Mouse (Mus musculus): ENCODE data around the gene Tmem200b. TPM values are rescaled to one million over a fixed set of nuclear protein-coding genes. Genes with fewer than 3 reads are reported as not detected.
A peak's percentile ranks its signal among the peaks of the same experiment; 100 is the strongest.

Tmem200b gene
- polyA plus RNA-seq, 1 experiment from 2014 or later, result 4.4 TPM

DNA sequence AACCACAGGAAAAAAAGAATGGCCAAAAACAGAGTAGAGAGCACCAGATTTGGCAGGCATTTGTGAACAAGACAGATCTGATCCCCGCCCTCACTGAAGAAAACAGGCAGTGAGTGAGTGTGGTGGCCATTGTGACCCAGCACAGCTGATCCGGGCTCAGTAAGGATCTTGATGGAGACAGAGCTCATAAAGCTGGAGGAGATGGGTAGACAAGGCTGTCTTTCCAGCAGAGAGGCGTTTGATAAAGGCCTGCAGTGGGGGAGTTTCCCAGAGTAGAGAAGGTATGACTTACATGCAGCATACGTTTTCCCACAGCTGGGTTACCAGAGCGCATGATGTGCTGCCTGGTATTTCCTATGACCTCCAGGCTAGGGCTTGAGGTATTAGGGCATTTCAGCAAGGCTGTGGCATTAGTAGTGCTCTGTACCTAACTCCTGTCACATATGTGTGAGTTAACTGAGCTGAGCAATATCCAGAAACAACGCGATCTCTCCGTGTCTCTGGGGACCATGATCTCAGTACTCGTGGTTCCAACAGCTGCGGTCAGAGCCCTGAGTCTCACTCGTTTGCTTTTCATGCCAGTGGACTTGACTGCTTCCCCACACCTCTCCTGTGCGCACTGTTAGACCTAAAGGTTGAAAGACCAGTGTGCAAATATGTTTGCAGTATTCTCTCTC is 22.9 kb upstream of the Tmem200b start:
- Histone ChIP-seq H3K27ac (replicated peaks; ENCODE audit: low read depth, low read length) (no peak overlapping the region), H3K4me1 (ENCODE audit: control insufficient read depth, insufficient read depth, low read length) (no peaks in the 10 kb centered on the region), H3K4me2 (ENCODE audit: low read depth, low read length) (no peak overlapping the region), H3K36me3 (replicated peaks; ENCODE audit: control insufficient read depth, insufficient read depth, low read depth, low read length) (peaks cover 39% of the 10 kb centered on the region), H3K9me3 (replicated peaks; ENCODE audit: control insufficient read depth, low read length) (no peaks in the 10 kb centered on the region), H3K9ac (replicated peaks; ENCODE audit: low read length) (no peak overlapping the region), H3K27me3 (ENCODE audit: control insufficient read depth, insufficient read depth, low read length) (no peaks in the 10 kb centered on the region), H3K4me3 (ENCODE audit: low read depth, low read length) (no peak overlapping the region)
- DNase-seq (ENCODE audit: low spot score), result no peak
- ATAC-seq (replicated peaks; ENCODE audit: insufficient number of reproducible peaks, low FRiP score, low TSS enrichment, low read depth), result no peak
- 88% methylated on average over 12 of the region's 12 CpGs for WGBS

DNA sequence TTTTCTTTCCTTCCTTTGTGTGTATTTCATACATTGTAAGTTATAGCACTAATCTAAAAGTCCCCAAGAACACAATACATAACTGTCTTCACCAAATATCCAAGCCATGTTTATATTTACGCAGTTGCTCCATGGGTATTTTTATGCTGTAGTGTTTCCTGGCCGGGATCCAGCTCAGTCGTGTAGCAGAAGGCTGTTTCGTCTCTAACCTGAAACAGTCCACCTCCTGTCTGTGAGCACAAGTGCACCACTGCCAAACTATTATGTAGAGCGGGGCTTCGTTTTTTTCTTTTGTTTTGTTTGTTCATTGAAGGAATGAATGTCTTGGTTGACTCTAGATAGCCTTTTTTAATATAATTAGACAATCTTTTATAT is 22.4 kb upstream of the Tmem200b start:
- Histone ChIP-seq H3K9ac (replicated peaks; ENCODE audit: low read length) (no peak overlapping the region), H3K4me3 (ENCODE audit: low read depth, low read length) (no peak overlapping the region), H3K27me3 (ENCODE audit: control insufficient read depth, insufficient read depth, low read length) (no peaks in the 10 kb centered on the region), H3K36me3 (replicated peaks; ENCODE audit: control insufficient read depth, insufficient read depth, low read depth, low read length) (peaks cover 38% of the 10 kb centered on the region), H3K9me3 (replicated peaks; ENCODE audit: control insufficient read depth, low read length) (no peaks in the 10 kb centered on the region), H3K4me2 (ENCODE audit: low read depth, low read length) (no peak overlapping the region), H3K4me1 (ENCODE audit: control insufficient read depth, insufficient read depth, low read length) (no peaks in the 10 kb centered on the region), H3K27ac (replicated peaks; ENCODE audit: low read depth, low read length) (no peak overlapping the region)
- DNase-seq (ENCODE audit: low spot score) (no peak), ATAC-seq (replicated peaks; ENCODE audit: insufficient number of reproducible peaks, low FRiP score, low TSS enrichment, low read depth) (no peak)
- WGBS, result 96% methylated on average over 6 of the region's 6 CpGs

DNA sequence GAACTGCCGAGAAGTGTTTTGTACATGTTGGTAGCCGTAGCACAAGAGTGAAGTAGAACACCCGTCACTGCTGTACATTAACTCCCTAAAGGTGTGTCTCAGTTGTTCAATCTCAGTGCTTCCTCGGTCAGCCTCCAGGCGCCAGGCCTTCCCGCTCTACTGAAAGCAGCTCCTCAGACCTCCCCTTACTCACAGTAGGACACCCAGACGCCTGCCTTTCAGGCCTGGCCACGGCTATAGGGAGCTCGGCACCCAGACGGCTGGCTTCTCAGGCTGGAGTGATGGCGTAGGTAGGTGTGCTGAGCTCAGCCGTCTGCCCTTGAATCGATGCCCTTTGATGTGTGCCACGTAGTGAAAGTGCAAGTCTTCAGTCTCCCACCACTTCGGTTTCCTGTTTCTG is 20.5 kb upstream of the Tmem200b start:
- H3K4me2 ChIP-seq (ENCODE audit: low read depth, low read length), result no peak overlapping the region
- no peak overlapping the region for H3K4me3 ChIP-seq (ENCODE audit: low read depth, low read length)
- H3K27me3 ChIP-seq (ENCODE audit: control insufficient read depth, insufficient read depth, low read length), result no peaks in the 10 kb centered on the region
- 93% methylated on average over 15 of the region's 15 CpGs for WGBS
- no peak for DNase-seq (ENCODE audit: low spot score)
- no peak overlapping the region for H3K9ac ChIP-seq (replicated peaks; ENCODE audit: low read length)
- no peak for ATAC-seq (replicated peaks; ENCODE audit: insufficient number of reproducible peaks, low FRiP score, low TSS enrichment, low read depth)
- H3K9me3 ChIP-seq (replicated peaks; ENCODE audit: control insufficient read depth, low read length), result no peaks in the 10 kb centered on the region
- H3K27ac ChIP-seq (replicated peaks; ENCODE audit: low read depth, low read length), result no peak overlapping the region
- H3K36me3 ChIP-seq (replicated peaks; ENCODE audit: control insufficient read depth, insufficient read depth, low read depth, low read length), result peaks cover 31% of the 10 kb centered on the region
- no peaks in the 10 kb centered on the region for H3K4me1 ChIP-seq (ENCODE audit: control insufficient read depth, insufficient read depth, low read length)

DNA sequence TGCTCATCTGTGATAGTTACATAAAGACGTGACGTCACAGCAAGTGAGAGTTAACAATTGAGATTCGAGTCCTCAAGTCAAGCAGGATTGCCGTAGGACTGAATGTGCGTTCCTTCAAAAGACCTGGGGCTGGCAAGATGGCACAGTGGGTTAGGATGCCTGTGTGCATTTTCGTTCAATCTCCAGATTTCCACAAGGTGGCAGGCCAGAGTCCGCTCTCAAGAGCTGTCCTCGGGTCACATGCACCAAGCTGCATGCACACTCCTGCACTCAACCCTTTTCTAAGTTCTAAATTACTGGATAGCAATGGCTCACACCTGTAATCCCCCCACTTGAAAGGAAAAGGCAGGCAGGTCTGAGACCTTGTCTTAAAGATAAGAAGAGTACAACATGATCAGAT is 17.1 kb upstream of the Tmem200b start:
- Histone ChIP-seq H3K27me3 (ENCODE audit: control insufficient read depth, insufficient read depth, low read length) (no peaks in the 10 kb centered on the region), H3K27ac (replicated peaks; ENCODE audit: low read depth, low read length) (no peak overlapping the region), H3K36me3 (replicated peaks; ENCODE audit: control insufficient read depth, insufficient read depth, low read depth, low read length) (peaks cover 25% of the 10 kb centered on the region), H3K9ac (replicated peaks; ENCODE audit: low read length) (no peak overlapping the region), H3K4me2 (ENCODE audit: low read depth, low read length) (no peak overlapping the region), H3K4me1 (ENCODE audit: control insufficient read depth, insufficient read depth, low read length) (no peaks in the 10 kb centered on the region), H3K4me3 (ENCODE audit: low read depth, low read length) (no peak overlapping the region), H3K9me3 (replicated peaks; ENCODE audit: control insufficient read depth, low read length) (no peaks in the 10 kb centered on the region)
- DNase-seq (ENCODE audit: low spot score) (peak; percentile 64), ATAC-seq (replicated peaks; ENCODE audit: insufficient number of reproducible peaks, low FRiP score, low TSS enrichment, low read depth) (peak; percentile 25; the same call in 1 of the 2 replicates)
- WGBS, result 57% methylated on average over 8 of the region's 8 CpGs

DNA sequence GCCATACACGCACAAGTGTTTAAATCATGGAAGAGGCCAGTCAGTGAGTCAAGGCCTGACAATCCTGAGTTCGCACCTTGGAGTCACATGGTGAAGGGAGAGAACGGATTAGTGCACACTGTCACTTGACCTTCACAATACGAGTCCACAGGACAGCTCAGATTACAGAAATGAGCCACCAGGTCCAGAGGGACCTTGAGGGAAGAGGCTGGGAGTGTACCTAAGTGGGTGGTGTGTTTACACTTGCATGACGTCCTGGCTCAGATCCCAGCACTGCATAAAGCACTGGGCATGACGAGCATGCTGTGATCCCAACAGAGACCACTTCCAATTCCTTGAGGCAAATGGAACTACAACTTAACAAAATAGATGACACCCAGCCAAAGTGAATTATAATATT is 15.1 kb upstream of the Tmem200b start:
- H3K4me3 ChIP-seq (ENCODE audit: low read depth, low read length), result no peak overlapping the region
- peaks cover 9% of the 10 kb centered on the region for H3K36me3 ChIP-seq (replicated peaks; ENCODE audit: control insufficient read depth, insufficient read depth, low read depth, low read length)
- ATAC-seq (replicated peaks; ENCODE audit: insufficient number of reproducible peaks, low FRiP score, low TSS enrichment, low read depth) (no peak), DNase-seq (ENCODE audit: low spot score) (no peak)
- no peaks in the 10 kb centered on the region for H3K27me3 ChIP-seq (ENCODE audit: control insufficient read depth, insufficient read depth, low read length)
- no peaks in the 10 kb centered on the region for H3K9me3 ChIP-seq (replicated peaks; ENCODE audit: control insufficient read depth, low read length)
- H3K27ac ChIP-seq (replicated peaks; ENCODE audit: low read depth, low read length), result no peak overlapping the region
- 70% methylated on average over 6 of the region's 6 CpGs for WGBS
- H3K4me1 ChIP-seq (ENCODE audit: control insufficient read depth, insufficient read depth, low read length), result peaks cover 6% of the 10 kb centered on the region
- H3K4me2 ChIP-seq (ENCODE audit: low read depth, low read length), result no peak overlapping the region
- no peak overlapping the region for H3K9ac ChIP-seq (replicated peaks; ENCODE audit: low read length)

DNA sequence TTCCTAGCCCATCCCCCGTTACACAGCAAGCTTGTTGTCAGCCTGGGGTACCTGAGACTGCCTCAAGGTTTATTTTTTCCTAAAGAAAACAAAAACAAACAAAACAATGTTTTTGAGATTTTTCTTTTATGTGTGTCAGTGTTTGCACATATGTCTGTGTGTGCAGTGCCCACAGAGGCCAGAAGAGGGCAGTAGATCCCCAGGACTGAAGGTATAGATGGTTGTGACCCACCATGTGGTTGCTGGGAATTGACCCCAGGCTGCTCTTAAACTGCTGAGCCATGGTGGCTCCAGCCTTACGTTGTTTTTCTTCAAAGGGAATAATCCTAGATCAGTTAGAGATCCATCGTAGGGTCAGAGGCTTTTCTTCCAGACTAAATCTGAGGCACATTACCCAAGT is 13.7 kb upstream of the Tmem200b start:
- DNase-seq (ENCODE audit: low spot score) (no peak), ATAC-seq (replicated peaks; ENCODE audit: insufficient number of reproducible peaks, low FRiP score, low TSS enrichment, low read depth) (no peak)
- WGBS, result 92% methylated on average over 3 of the region's 3 CpGs
- H3K9me3 ChIP-seq (replicated peaks; ENCODE audit: control insufficient read depth, low read length), result no peaks in the 10 kb centered on the region
- H3K27me3 ChIP-seq (ENCODE audit: control insufficient read depth, insufficient read depth, low read length), result peaks cover 2% of the 10 kb centered on the region; the same call in 1 of the 2 replicates
- H3K27ac ChIP-seq (replicated peaks; ENCODE audit: low read depth, low read length), result no peak overlapping the region
- H3K9ac ChIP-seq (replicated peaks; ENCODE audit: low read length), result no peak overlapping the region
- no peak overlapping the region for H3K4me3 ChIP-seq (ENCODE audit: low read depth, low read length)
- no peaks in the 10 kb centered on the region; the same call in 1 of the 2 replicates for H3K36me3 ChIP-seq (replicated peaks; ENCODE audit: control insufficient read depth, insufficient read depth, low read depth, low read length)
- H3K4me1 ChIP-seq (ENCODE audit: control insufficient read depth, insufficient read depth, low read length), result peaks cover 9% of the 10 kb centered on the region
- no peak overlapping the region for H3K4me2 ChIP-seq (ENCODE audit: low read depth, low read length)

DNA sequence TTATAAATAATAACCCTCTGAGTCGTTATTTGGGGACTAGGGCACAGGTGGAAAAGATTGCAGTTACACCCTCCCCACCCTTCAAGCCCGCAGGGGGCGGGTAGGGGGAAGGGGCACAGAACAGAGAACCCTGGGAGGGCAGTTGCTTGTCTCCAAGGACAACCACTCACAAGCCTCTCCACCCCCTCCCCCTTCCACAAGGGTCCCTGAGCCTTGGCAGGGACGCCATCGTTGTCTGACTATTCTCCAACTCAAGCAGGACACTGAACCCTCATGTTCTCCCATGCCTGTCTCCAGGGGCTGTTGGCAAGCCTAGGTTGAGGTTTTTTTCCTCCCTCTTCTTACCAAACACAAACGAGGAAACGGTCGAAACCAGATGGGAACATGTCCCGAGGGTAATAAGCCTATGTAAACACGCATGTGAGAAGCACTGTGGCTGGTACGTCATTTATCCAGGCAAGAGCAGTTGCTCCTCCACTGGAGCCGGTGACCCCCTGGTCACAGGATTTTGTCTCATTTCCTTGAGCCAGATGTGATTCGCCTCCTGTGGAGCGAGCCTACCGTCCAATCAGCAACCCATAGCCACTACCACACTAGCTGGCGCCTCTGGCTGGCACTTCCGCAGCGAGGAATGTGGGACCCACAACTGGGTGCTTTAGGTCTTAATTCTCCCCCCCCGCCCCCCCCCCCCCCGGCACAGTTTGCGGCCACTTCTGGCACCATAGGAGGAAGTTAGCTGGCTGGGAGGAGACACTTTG is 11.2 kb upstream of the Tmem200b start:
- 0 out of 2 replicates have a peak overlapping the region, but pooled peaks have one; percentile 28 for H3K9ac ChIP-seq (replicated peaks; ENCODE audit: low read length)
- no peak overlapping the region for H3K4me3 ChIP-seq (ENCODE audit: low read depth, low read length)
- no peak overlapping the region for H3K27ac ChIP-seq (replicated peaks; ENCODE audit: low read depth, low read length)
- H3K4me1 ChIP-seq (ENCODE audit: control insufficient read depth, insufficient read depth, low read length), result peaks cover 12% of the 10 kb centered on the region
- no peak overlapping the region; the same call in 1 of the 2 replicates for H3K4me2 ChIP-seq (ENCODE audit: low read depth, low read length)
- H3K9me3 ChIP-seq (replicated peaks; ENCODE audit: control insufficient read depth, low read length), result no peaks in the 10 kb centered on the region
- DNase-seq (ENCODE audit: low spot score) (peak; percentile 79), ATAC-seq (replicated peaks; ENCODE audit: insufficient number of reproducible peaks, low FRiP score, low TSS enrichment, low read depth) (0 out of 2 replicates have a peak, but pooled peaks have one; percentile 27)
- peaks cover 9% of the 10 kb centered on the region for H3K27me3 ChIP-seq (ENCODE audit: control insufficient read depth, insufficient read depth, low read length)
- H3K36me3 ChIP-seq (replicated peaks; ENCODE audit: control insufficient read depth, insufficient read depth, low read depth, low read length), result no peaks in the 10 kb centered on the region
- 7% methylated on average over 19 of the region's 21 CpGs for WGBS

DNA sequence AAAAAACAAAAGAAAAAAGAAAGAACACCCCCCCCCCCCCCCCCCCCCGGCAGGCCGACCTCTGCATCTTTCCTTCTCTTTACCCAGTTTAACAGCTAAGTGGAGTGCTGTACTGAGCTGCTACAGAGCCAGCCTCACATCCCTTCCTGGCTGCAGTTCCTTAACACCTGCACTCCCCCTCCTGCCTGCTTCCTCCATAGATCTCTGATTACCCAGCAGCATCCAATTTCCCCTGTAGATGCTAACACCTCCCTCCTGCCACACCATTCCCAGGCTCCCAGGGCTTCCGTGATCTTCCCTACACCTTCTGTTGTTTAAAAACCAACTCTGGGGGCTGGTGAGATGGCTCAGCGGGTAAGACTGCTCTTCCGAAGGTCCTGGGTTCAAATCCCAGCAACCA is 10.1 kb upstream of the Tmem200b start:
- Histone ChIP-seq H3K36me3 (replicated peaks; ENCODE audit: control insufficient read depth, insufficient read depth, low read depth, low read length) (no peaks in the 10 kb centered on the region), H3K4me3 (ENCODE audit: low read depth, low read length) (no peak overlapping the region), H3K4me1 (ENCODE audit: control insufficient read depth, insufficient read depth, low read length) (peaks cover 21% of the 10 kb centered on the region), H3K27me3 (ENCODE audit: control insufficient read depth, insufficient read depth, low read length) (peaks cover 18% of the 10 kb centered on the region), H3K4me2 (ENCODE audit: low read depth, low read length) (no peak overlapping the region), H3K9ac (replicated peaks; ENCODE audit: low read length) (no peak overlapping the region), H3K9me3 (replicated peaks; ENCODE audit: control insufficient read depth, low read length) (no peaks in the 10 kb centered on the region), H3K27ac (replicated peaks; ENCODE audit: low read depth, low read length) (no peak overlapping the region)
- 46% methylated on average over 5 of the region's 5 CpGs for WGBS
- DNase-seq (ENCODE audit: low spot score) (no peak), ATAC-seq (replicated peaks; ENCODE audit: insufficient number of reproducible peaks, low FRiP score, low TSS enrichment, low read depth) (no peak)

Data from embryonic facial prominence, embryonic 11.5 days (tissue).